Mouse (Mus musculus) ZHBTc4 (cell line): ENCODE measurements around the gene Efcc1.
"Not testable (repeated sequence)": the region's sequence is repeated elsewhere in the genome, so short reads cannot be mapped to it uniquely, and the experiment has no call there.

ENCODE experiments used
- DNase-seq: peaks from one replicate; pipeline ENCODE4 v3.0.0-alpha.2; 2011; ENCODE audit warnings: low read depth, low spot score

Gene Efcc1

GRCm38 (mm10) chr6:87743281-87743680 is 12.6 kb downstream of the Efcc1 start:
- no peak for DNase-seq

GRCm38 (mm10) chr6:87744632-87745031 is 14.0 kb downstream of the Efcc1 start:
- DNase-seq, result no peak

- no peak for DNase-seq
Measured at GRCm38 (mm10) chr6:87745301-87745700, 14.6 kb downstream of the Efcc1 start.

GRCm38 (mm10) chr6:87746059-87746458 is 15.4 kb downstream of the Efcc1 start:
- DNase-seq, result no peak

GRCm38 (mm10) chr6:87746849-87747248 is 16.2 kb downstream of the Efcc1 start:
- no peak for DNase-seq

- DNase-seq, result no peak
Measured at GRCm38 (mm10) chr6:87748078-87748477, 17.4 kb downstream of the Efcc1 start.

- peak; percentile 55 for DNase-seq
Measured at GRCm38 (mm10) chr6:87748531-87748930, 17.9 kb downstream of the Efcc1 start.

- no peak for DNase-seq
Measured at GRCm38 (mm10) chr6:87750184-87750910, 19.7 kb downstream of the Efcc1 start.

GRCm38 (mm10) chr6:87751574-87751973 is 20.9 kb downstream of the Efcc1 start:
- DNase-seq, result no peak

GRCm38 (mm10) chr6:87755196-87755595 is 24.5 kb downstream of the Efcc1 start:
- DNase-seq, result no peak

GRCm38 (mm10) chr6:87756896-87757295 is 26.2 kb downstream of the Efcc1 start:
- DNase-seq, result no peak

GRCm38 (mm10) chr6:87759404-87759803 is 28.7 kb downstream of the Efcc1 start:
- no peak for DNase-seq

- no peak for DNase-seq
Measured at GRCm38 (mm10) chr6:87759850-87760249, 29.2 kb downstream of the Efcc1 start.

GRCm38 (mm10) chr6:87762161-87762560 is 31.5 kb downstream of the Efcc1 start:
- DNase-seq, result no peak

GRCm38 (mm10) chr6:87763376-87764280 is 33.0 kb downstream of the Efcc1 start:
- peak; percentile 67 for DNase-seq

- DNase-seq, result not testable (repeated sequence)
Measured at GRCm38 (mm10) chr6:87764296-87764695, 33.6 kb downstream of the Efcc1 start.

- no peak for DNase-seq
Measured at GRCm38 (mm10) chr6:87770626-87771025, 40.0 kb downstream of the Efcc1 start.

- DNase-seq, result no peak
Measured at GRCm38 (mm10) chr6:87774466-87774865, 43.8 kb downstream of the Efcc1 start.

- no peak for DNase-seq
Measured at GRCm38 (mm10) chr6:87774909-87775308, 44.2 kb downstream of the Efcc1 start.

- DNase-seq, result peak; percentile 40
Measured at GRCm38 (mm10) chr6:87775588-87776245, 45.0 kb downstream of the Efcc1 start.

- DNase-seq, result no peak
Measured at GRCm38 (mm10) chr6:87776663-87777062, 46.0 kb downstream of the Efcc1 start.

GRCm38 (mm10) chr6:87777842-87778241 is 47.2 kb downstream of the Efcc1 start, which contains the start of gene Gp9:
Gene Gp9 (plus strand): TSS chr6:87778072.
- DNase-seq, result no peak
